Mouse (Mus musculus) cerebellum, adult (tissue): Measurements from ENCODE around the gene Arid3b.
"Not testable (repeated sequence)": the region's sequence is repeated elsewhere in the genome, so short reads cannot be mapped to it uniquely, and the experiment has no call there.

Experiments used
- ATAC-seq: cut with Nextera tagmentation; 2 replicates; pipeline ENCODE4 v1.9.2; 2017; ENCODE audit warnings: mild to moderate bottlenecking, moderate library complexity, mixed read lengths; ENCODE audit not compliant: insufficient number of reproducible peaks, low FRiP score, low TSS enrichment

Arid3b gene

GRCm38 (mm10) chr9:57836581-57837170, at the start of gene Arid3b:
TSS of gene Arid3b (minus strand) at chr9:57836793.
- peak; percentile 99 for ATAC-seq

GRCm38 (mm10) chr9:57883413-57883812, 46.8 kb upstream of the Arid3b start:
- ATAC-seq, result no peak

- not testable (repeated sequence) for ATAC-seq
Measured at GRCm38 (mm10) chr9:57881781-57882180, 45.2 kb upstream of the Arid3b start.

GRCm38 (mm10) chr9:57880278-57880677, 43.7 kb upstream of the Arid3b start:
- no peak for ATAC-seq

GRCm38 (mm10) chr9:57879213-57879612, 42.6 kb upstream of the Arid3b start:
- no peak for ATAC-seq

GRCm38 (mm10) chr9:57874994-57875393, 38.4 kb upstream of the Arid3b start:
- no peak for ATAC-seq

GRCm38 (mm10) chr9:57874134-57874533, 37.5 kb upstream of the Arid3b start:
- no peak for ATAC-seq

GRCm38 (mm10) chr9:57870273-57870816, 33.8 kb upstream of the Arid3b start:
- no peak for ATAC-seq

GRCm38 (mm10) chr9:57868767-57869166, 32.2 kb upstream of the Arid3b start:
- no peak for ATAC-seq

- no peak for ATAC-seq
Measured at GRCm38 (mm10) chr9:57867880-57868279, 31.3 kb upstream of the Arid3b start.

- ATAC-seq, result no peak
Measured at GRCm38 (mm10) chr9:57867236-57867635, 30.6 kb upstream of the Arid3b start.

GRCm38 (mm10) chr9:57866530-57866929, 29.9 kb upstream of the Arid3b start:
- ATAC-seq, result no peak

- no peak for ATAC-seq
Measured at GRCm38 (mm10) chr9:57864336-57864735, 27.7 kb upstream of the Arid3b start.

GRCm38 (mm10) chr9:57861951-57862471, 25.4 kb upstream of the Arid3b start:
- ATAC-seq, result peak; percentile 36; the same call in 1 of the 2 replicates

GRCm38 (mm10) chr9:57856456-57856855, 19.9 kb upstream of the Arid3b start:
- ATAC-seq, result no peak

- ATAC-seq, result no peak
Measured at GRCm38 (mm10) chr9:57854280-57854679, 17.7 kb upstream of the Arid3b start.

- ATAC-seq, result no peak
Measured at GRCm38 (mm10) chr9:57839032-57839431, 2.4 kb upstream of the Arid3b start.

- no peak for ATAC-seq
Measured at GRCm38 (mm10) chr9:57835841-57836514, 615 bp downstream of the Arid3b start.

GRCm38 (mm10) chr9:57834629-57835417, 1.8 kb downstream of the Arid3b start:
- ATAC-seq, result no peak

GRCm38 (mm10) chr9:57833762-57834471, 2.7 kb downstream of the Arid3b start:
- ATAC-seq, result no peak
